Mouse (Mus musculus): ENCODE results near the gene Ppp1r10. TPM values are rescaled to one million over a fixed set of nuclear protein-coding genes. Genes with fewer than 3 reads are reported as not detected.
"Not testable (repeated sequence)": the region's sequence is repeated elsewhere in the genome, so short reads cannot be mapped to it uniquely, and the experiment has no call there.

Gene Ppp1r10
- polyA plus RNA-seq, 1 experiment from 2014 or later: 60.5 TPM

DNA sequence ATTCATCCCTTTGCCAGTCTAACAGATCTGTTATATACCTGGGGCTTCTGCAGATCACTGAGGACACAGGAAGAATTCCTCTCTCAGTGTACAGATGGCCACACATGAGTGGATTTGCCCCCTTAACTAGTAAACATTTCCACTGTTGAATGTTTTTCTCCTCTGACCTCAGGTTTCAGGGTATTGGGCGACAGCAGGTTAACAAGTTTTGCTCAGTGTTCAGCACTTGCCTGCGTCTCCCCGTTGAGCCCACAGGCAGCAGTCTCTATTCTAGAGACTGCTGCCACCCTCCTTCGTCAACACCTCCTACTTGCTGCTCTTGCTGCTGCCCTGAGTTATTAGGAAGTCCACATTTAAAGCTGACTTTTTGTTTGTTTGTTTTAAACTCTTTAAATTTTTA lies 5.5 kb downstream of the Ppp1r10 start:
- no peaks in the 10 kb centered on the region for H3K27me3 ChIP-seq (ENCODE audit: poor library complexity, severe bottlenecking)
- no peak for DNase-seq (ENCODE audit: extremely low spot score, low spot score)
- no peaks in the 10 kb centered on the region for H3K9me3 ChIP-seq
- H3K4me1 ChIP-seq: peaks cover 27% of the 10 kb centered on the region
- H3K27ac ChIP-seq: 0 out of 2 replicates have a peak overlapping the region, but pooled peaks have one; percentile 97
- no peak overlapping the region for H3K4me3 ChIP-seq
- WGBS: 90% methylated on average over 4 of the region's 4 CpGs
- peaks cover 71% of the 10 kb centered on the region for H3K36me3 ChIP-seq (replicated peaks)

DNA sequence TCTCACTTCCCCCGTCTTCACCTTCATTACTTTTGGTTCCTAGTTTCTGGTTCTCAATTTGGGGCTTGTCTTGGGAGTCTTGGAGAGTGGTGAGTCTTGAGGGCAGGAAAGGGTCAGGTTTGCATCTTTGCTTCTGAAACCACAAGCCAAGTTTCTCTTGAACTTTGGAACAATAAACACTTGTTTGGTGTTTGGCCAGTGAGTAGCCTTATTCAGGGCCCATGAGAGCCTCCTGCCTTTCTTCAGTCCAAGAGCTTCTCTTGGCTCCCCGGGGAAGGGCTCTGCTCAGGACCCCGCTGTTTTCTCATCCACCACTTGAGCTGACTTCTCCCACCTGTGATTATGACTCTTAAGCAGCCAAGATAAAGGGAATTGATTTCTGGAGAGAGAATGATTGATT lies 6.3 kb downstream of the Ppp1r10 start:
- H3K36me3 ChIP-seq (replicated peaks): peaks cover 73% of the 10 kb centered on the region
- DNase-seq (ENCODE audit: extremely low spot score, low spot score): no peak
- H3K27ac ChIP-seq: no peak overlapping the region
- no peaks in the 10 kb centered on the region for H3K9me3 ChIP-seq
- 97% methylated on average over 3 of the region's 3 CpGs for WGBS
- H3K4me3 ChIP-seq: no peak overlapping the region
- H3K27me3 ChIP-seq (ENCODE audit: poor library complexity, severe bottlenecking): no peaks in the 10 kb centered on the region
- peaks cover 27% of the 10 kb centered on the region for H3K4me1 ChIP-seq

DNA sequence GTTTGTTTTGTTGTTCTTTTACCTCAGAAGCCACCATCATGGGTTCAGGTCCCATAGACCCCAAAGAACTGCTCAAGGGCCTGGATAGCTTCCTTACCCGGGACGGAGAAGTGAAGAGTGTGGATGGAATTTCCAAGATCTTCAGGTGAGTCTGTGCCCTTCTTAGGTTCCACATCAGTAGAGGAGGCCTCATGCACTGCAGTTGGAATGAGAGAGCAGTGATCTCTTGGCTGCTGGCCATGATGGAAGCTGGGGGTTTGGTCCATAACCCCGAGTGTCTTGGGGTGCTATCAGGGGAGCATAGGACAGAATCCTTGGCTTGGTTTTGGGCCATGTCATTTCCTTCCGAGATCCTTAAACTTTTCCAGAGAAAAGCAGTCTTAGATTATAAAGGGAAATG lies 7.0 kb downstream of the Ppp1r10 start:
- peaks cover 77% of the 10 kb centered on the region for H3K36me3 ChIP-seq (replicated peaks)

DNA sequence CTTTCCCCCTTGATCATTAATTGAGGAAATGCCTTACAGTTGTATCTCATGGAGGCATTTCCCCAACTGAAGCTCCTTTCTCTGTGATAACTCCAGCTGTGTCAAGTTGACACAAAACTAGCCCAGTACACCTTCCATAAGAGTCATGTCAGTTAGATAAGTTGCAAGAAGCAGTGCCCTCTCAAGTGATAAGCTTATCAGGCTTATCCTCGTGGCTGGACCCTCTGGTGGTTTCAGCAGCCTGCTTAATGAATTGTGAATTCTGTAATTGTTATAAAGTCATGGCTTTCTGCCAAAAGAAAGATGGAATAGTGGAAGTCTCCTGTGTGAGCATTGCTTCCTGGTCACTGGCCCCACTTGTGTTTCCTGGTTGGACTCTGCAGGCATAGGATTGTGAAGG lies 11.2 kb downstream of the Ppp1r10 start:
- H3K27ac ChIP-seq: no peak overlapping the region
- H3K4me3 ChIP-seq: no peak overlapping the region
- DNase-seq (ENCODE audit: extremely low spot score, low spot score): no peak
- no peaks in the 10 kb centered on the region for H3K27me3 ChIP-seq (ENCODE audit: poor library complexity, severe bottlenecking)
- H3K4me1 ChIP-seq: no peaks in the 10 kb centered on the region
- peaks cover 97% of the 10 kb centered on the region for H3K36me3 ChIP-seq (replicated peaks)
- no peaks in the 10 kb centered on the region for H3K9me3 ChIP-seq
- 93% methylated on average over 1 of the region's 1 CpGs for WGBS

More for the DNA sequence above, 7.0 kb downstream of the Ppp1r10 start:
- no peak overlapping the region for H3K4me3 ChIP-seq
- no peaks in the 10 kb centered on the region for H3K9me3 ChIP-seq
- no peak for DNase-seq (ENCODE audit: extremely low spot score, low spot score)
- H3K27ac ChIP-seq: no peak overlapping the region
- WGBS: 93% methylated on average over 4 of the region's 4 CpGs
- peaks cover 27% of the 10 kb centered on the region for H3K4me1 ChIP-seq
- H3K27me3 ChIP-seq (ENCODE audit: poor library complexity, severe bottlenecking): no peaks in the 10 kb centered on the region

DNA sequence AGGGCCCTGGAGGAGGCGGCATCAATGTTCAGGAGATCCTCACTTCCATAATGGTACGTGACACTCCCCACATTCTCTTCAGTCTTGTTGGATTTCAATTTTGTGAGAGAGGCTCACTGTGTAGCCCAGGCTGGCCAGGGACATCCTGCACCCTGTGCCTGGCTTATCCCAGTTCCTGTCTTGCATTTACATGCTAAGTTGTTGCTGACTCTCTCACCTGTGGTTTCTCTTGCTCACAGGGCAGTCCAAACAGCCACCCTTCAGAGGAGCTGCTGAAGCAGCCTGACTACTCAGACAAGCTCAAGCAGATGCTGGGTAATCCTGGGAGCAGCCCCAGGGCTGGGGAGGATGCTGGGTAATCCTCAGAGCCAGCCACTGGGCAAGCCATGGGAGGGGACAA lies 13.3 kb downstream of the Ppp1r10 start:
- Histone ChIP-seq H3K27ac (no peak overlapping the region), H3K27me3 (ENCODE audit: poor library complexity, severe bottlenecking) (no peaks in the 10 kb centered on the region), H3K9me3 (no peaks in the 10 kb centered on the region), H3K4me3 (no peak overlapping the region), H3K36me3 (replicated peaks) (peaks cover 80% of the 10 kb centered on the region), H3K4me1 (no peaks in the 10 kb centered on the region)
- no peak for DNase-seq (ENCODE audit: extremely low spot score, low spot score)
- WGBS: 91% methylated on average over 2 of the region's 2 CpGs

DNA sequence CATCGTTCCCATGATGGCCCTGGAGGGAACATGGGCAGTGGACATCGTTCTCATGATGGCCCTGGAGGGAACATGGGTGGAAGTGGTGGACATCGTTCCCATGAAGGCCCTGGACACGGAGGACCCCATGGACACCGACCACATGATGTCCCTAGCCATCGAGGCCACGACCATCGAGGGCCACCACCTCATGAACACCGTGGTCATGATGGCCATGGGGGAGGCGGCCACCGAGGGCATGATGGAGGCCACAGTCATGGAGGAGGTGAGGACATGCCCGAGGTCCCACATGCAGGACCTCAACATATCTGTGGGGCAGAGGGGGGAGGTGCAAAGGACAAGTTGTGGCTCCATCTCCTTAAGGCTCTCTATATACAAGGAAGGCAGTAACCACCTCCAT lies 14.4 kb downstream of the Ppp1r10 start:
- Histone ChIP-seq H3K9me3 (no peaks in the 10 kb centered on the region), H3K4me1 (no peaks in the 10 kb centered on the region), H3K27me3 (ENCODE audit: poor library complexity, severe bottlenecking) (no peaks in the 10 kb centered on the region), H3K27ac (no peak overlapping the region), H3K36me3 (replicated peaks) (peaks cover 69% of the 10 kb centered on the region), H3K4me3 (no peak overlapping the region)
- WGBS: 97% methylated on average over 12 of the region's 12 CpGs
- no peak for DNase-seq (ENCODE audit: extremely low spot score, low spot score)

DNA sequence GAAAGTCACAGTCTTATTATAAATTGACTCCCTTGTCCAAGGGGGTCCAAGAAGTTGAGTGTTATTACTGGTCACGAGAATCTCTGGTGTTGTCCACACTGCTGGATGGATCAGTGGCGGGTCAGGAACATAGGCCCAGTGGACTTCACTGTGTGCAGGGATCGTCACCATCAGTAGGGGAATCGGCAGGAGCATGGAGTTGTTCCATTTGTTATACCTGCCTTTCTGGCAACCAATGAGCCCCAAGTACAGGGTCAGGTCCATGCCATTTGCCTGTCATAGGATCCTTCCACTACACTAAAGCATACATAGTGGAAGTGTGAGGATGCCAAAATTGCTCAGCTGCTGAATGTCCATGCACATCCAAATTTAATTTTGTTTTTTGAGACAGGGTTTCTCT lies 16.4 kb downstream of the Ppp1r10 start:
- 91% methylated on average over 4 of the region's 4 CpGs for WGBS

DNA sequence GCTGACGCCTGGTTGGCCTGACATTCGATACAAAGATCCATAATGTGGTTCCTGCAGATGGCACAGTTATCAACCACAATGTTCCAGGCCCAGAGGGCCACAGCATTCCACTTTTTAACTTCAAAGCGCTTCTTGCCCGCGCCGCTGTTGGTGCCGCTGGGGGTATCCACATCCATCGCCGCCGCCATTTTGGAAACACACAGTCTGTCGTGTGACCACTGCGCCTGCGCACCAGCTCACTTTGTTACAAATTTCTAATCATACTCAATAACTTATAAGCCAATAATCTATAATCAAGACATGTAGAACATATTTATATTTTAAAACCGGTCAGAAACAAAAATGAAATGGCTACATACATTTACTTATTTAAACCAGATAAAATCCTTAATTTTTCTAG lies 19.5 kb downstream of the Ppp1r10 start:
- not testable (repeated sequence) for DNase-seq (ENCODE audit: extremely low spot score, low spot score); H3K27me3 ChIP-seq (ENCODE audit: poor library complexity, severe bottlenecking); H3K4me1 ChIP-seq; H3K4me3 ChIP-seq; H3K9me3 ChIP-seq; H3K27ac ChIP-seq
- 91% methylated on average over 14 of the region's 14 CpGs for WGBS
- H3K36me3 ChIP-seq (replicated peaks): peaks cover 18% of the 10 kb centered on the region

More for the DNA sequence above, 16.4 kb downstream of the Ppp1r10 start:
- Histone ChIP-seq H3K4me3 (no peak overlapping the region), H3K27ac (no peak overlapping the region), H3K36me3 (replicated peaks) (peaks cover 50% of the 10 kb centered on the region), H3K9me3 (no peaks in the 10 kb centered on the region), H3K4me1 (no peaks in the 10 kb centered on the region), H3K27me3 (ENCODE audit: poor library complexity, severe bottlenecking) (no peaks in the 10 kb centered on the region)
- no peak for DNase-seq (ENCODE audit: extremely low spot score, low spot score)

DNA sequence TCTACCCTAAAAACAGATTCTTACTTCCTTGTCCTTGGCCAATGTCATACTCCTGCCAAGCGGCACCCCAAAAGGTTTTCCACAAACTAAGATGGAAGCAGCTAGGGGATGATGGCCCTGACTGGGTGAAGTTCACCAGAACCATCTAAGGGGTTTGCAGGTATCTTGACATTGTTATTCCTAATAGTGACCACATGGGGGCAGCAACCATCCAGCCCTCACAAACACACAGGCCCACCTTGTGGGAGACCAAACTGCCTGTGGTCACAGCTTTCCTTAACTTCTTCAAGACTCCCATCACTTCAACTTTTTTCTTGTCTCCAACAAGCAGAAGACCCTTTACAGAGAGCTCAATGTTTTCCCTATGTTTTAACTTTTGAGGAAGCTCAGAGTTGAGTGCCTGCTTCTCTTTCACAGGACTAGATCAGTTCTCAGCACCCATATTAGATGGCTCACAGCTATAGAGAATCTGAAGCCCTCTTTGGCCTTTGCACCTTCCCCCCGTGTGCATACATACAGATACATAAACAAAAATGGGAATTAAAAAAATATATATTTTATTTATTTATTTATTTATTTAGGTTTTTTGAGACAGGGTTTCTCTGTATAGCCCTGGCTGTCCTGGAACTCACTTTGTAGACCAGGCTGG lies 21.6 kb downstream of the Ppp1r10 start:
- Histone ChIP-seq H3K4me3 (no peak overlapping the region), H3K4me1 (no peaks in the 10 kb centered on the region), H3K9me3 (peaks cover 3% of the 10 kb centered on the region; the same call in 1 of the 2 replicates), H3K27ac (no peak overlapping the region), H3K27me3 (ENCODE audit: poor library complexity, severe bottlenecking) (no peaks in the 10 kb centered on the region), H3K36me3 (replicated peaks) (no peaks in the 10 kb centered on the region)
- WGBS: 46% methylated on average over 2 of the region's 2 CpGs
- peak; percentile 53 for DNase-seq (ENCODE audit: extremely low spot score, low spot score)

DNA sequence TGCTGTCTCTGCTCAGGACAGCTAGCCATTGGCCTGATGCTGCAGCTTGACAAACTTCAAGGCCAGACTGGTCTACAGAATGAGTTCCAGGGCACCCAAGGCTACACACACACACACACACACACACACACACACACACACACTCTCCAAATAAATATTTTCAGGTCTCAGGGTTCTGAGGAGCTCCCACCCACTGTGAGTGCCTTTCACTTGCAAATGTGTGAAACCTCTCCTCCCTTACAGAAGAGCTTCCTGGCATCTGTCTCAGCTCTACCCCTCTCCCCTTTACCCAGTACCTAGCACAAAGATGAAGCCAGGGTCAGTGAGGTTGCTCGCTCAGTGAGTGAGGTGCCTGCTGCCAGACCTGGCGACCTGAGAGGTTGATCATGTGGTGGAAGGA lies 22.9 kb downstream of the Ppp1r10 start:
- Histone ChIP-seq H3K9me3 (peaks cover 3% of the 10 kb centered on the region; the same call in 1 of the 2 replicates), H3K4me3 (no peak overlapping the region), H3K36me3 (replicated peaks) (no peaks in the 10 kb centered on the region), H3K27me3 (ENCODE audit: poor library complexity, severe bottlenecking) (no peaks in the 10 kb centered on the region), H3K27ac (no peak overlapping the region), H3K4me1 (no peaks in the 10 kb centered on the region)
- no peak for DNase-seq (ENCODE audit: extremely low spot score, low spot score)
- WGBS: 71% methylated on average over 2 of the region's 2 CpGs

DNA sequence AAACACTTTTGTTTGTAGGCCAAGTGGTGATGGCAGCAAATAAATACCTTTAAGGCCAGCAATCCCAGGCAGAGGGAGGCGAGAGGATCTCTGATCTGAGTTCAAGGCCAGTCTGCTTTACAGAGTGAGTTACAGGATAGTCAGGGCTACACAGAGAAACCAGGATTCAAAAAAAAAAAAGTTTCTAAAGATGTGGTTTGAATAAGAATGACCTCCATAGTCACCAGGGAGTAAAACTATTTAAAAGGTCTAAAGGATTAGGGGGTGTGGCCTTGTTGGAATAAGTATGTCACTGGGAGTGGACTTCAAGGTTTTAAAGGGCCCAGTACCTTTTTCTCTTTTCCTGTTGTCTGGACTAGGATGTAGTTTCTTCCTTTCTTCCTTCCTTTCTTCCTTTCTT lies 23.7 kb downstream of the Ppp1r10 start:
- 59% methylated on average over 1 of the region's 1 CpGs for WGBS
- no peak for DNase-seq (ENCODE audit: extremely low spot score, low spot score)
- no peaks in the 10 kb centered on the region for H3K27me3 ChIP-seq (ENCODE audit: poor library complexity, severe bottlenecking)
- no peaks in the 10 kb centered on the region for H3K36me3 ChIP-seq (replicated peaks)
- peaks cover 3% of the 10 kb centered on the region; the same call in 1 of the 2 replicates for H3K9me3 ChIP-seq
- H3K27ac ChIP-seq: no peak overlapping the region
- no peak overlapping the region for H3K4me3 ChIP-seq
- H3K4me1 ChIP-seq: no peaks in the 10 kb centered on the region

DNA sequence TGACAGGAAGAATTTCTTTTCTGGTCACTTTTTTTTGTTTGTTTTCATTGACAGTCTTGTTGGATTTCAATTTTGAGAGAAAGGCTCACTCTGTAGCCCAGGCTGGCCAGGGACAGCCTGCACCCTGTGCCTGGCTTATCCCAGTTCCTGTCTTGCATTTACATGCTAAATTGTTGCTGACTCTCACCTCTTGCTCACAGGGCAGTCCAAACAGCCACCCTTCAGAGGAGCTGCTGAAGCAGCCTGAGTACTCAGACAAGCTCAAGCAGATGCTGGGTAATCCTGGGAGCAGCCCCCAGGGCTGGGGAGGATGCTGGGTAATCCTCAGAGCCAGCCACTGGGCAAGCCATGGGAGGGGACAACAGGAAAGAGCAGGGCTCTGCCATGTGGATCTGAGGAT lies 34.7 kb downstream of the Ppp1r10 start:
- Histone ChIP-seq H3K36me3 (replicated peaks) (peaks cover 14% of the 10 kb centered on the region), H3K4me1 (peaks cover 13% of the 10 kb centered on the region)
- not testable (repeated sequence) for H3K27me3 ChIP-seq (ENCODE audit: poor library complexity, severe bottlenecking); H3K27ac ChIP-seq; DNase-seq (ENCODE audit: extremely low spot score, low spot score); H3K4me3 ChIP-seq; H3K9me3 ChIP-seq

DNA sequence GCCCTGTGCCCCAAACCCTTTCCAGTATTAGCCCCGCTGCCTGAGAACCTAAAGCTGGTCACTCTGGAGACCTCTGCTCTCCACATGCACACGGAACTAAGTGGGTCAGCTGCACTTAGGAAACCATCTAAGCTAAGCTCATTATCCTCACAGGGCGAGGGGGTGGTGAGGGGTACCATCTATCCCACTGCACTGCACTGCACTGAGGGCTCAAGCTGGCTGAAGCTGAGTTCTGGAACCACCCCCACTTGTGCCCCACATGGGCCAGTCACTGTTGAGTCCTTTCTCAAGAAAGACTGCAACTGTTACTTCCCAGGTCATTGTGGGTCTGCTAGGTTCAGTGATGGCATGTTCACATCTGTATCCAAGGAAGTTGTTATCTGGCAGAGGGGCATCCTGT lies 36.3 kb downstream of the Ppp1r10 start:
- peaks cover 31% of the 10 kb centered on the region for H3K36me3 ChIP-seq (replicated peaks)
- H3K27ac ChIP-seq; H3K4me1 ChIP-seq; H3K9me3 ChIP-seq; H3K4me3 ChIP-seq; H3K27me3 ChIP-seq (ENCODE audit: poor library complexity, severe bottlenecking); DNase-seq (ENCODE audit: extremely low spot score, low spot score): not testable (repeated sequence)
- WGBS: 87% methylated on average over 2 of the region's 3 CpGs

DNA sequence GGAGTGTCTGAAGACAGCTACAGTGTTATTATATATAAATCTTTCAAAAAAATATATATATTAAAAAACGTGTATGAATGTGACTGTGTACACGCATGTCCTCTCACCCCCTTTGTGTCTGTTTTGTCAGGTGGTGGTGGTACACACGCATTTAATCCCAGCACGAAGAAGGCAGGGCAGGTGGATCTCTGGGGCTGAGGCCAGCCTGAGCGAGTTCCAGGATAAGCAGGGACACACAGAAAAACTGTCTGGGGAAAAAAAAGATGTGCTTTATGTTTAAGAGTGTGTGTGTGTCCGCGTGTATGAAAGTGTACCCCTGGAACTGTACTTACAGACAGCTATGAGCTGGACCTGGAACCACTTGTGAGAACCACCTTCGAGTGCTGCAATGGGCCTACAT lies 38.4 kb downstream of the Ppp1r10 start:
- no peaks in the 10 kb centered on the region for H3K9me3 ChIP-seq
- 77% methylated on average over 8 of the region's 8 CpGs for WGBS

More for the DNA sequence above, 38.4 kb downstream of the Ppp1r10 start:
- no peak for DNase-seq (ENCODE audit: extremely low spot score, low spot score)
- Histone ChIP-seq H3K4me3 (no peak overlapping the region), H3K27me3 (ENCODE audit: poor library complexity, severe bottlenecking) (no peaks in the 10 kb centered on the region), H3K27ac (no peak overlapping the region), H3K36me3 (replicated peaks) (peaks cover 52% of the 10 kb centered on the region), H3K4me1 (no peaks in the 10 kb centered on the region)
